Mouse (Mus musculus): ENCODE measurements at regions not wholly inside any gene's neighbourhood (a gene's known extent, or its start where the extent isn't known, plus 50 kb on each side); places are given as distances from the start of the nearest gene placed in this dataset.

GRCm38 (mm10) chr4:66622650-66623394 is 204.6 kb upstream of the Tlr4 start:
- no peak overlapping the region for H3K27ac ChIP-seq (replicated peaks)
- H3K4me2 ChIP-seq (replicated peaks): no peak overlapping the region
- no peaks in the 10 kb centered on the region for H3K9me3 ChIP-seq
- 78% methylated on average over 5 of the region's 5 CpGs for WGBS
- ATAC-seq (ENCODE audit: low FRiP score, low read depth): no peak
- no peaks in the 10 kb centered on the region for H3K36me3 ChIP-seq
- H3K27me3 ChIP-seq: no peaks in the 10 kb centered on the region
- no peak overlapping the region for H3K9ac ChIP-seq (replicated peaks)
- H3K4me3 ChIP-seq: no peak overlapping the region
- H3K4me1 ChIP-seq: no peaks in the 10 kb centered on the region

- H3K9me3 ChIP-seq: no peaks in the 10 kb centered on the region
- no peak overlapping the region for H3K27ac ChIP-seq (replicated peaks)
- H3K4me3 ChIP-seq: no peak overlapping the region
- 87% methylated on average over 2 of the region's 2 CpGs for WGBS
- H3K27me3 ChIP-seq: no peaks in the 10 kb centered on the region
- no peak overlapping the region for H3K9ac ChIP-seq (replicated peaks)
- no peak for ATAC-seq (ENCODE audit: low FRiP score, low read depth)
- no peak overlapping the region for H3K4me2 ChIP-seq (replicated peaks)
- no peaks in the 10 kb centered on the region for H3K4me1 ChIP-seq
- no peaks in the 10 kb centered on the region for H3K36me3 ChIP-seq
Measured at GRCm38 (mm10) chr4:66618811-66619440, 208.5 kb upstream of the Tlr4 start.

- H3K9me3 ChIP-seq: no peaks in the 10 kb centered on the region
- no peak overlapping the region for H3K4me3 ChIP-seq
- H3K27me3 ChIP-seq: no peaks in the 10 kb centered on the region
- no peak overlapping the region for H3K9ac ChIP-seq (replicated peaks)
- no peak overlapping the region for H3K27ac ChIP-seq (replicated peaks)
- no peak for ATAC-seq (ENCODE audit: low FRiP score, low read depth)
- no peaks in the 10 kb centered on the region for H3K4me1 ChIP-seq
- H3K36me3 ChIP-seq: no peaks in the 10 kb centered on the region
- WGBS: 88% methylated on average over 7 of the region's 7 CpGs
- no peak overlapping the region for H3K4me2 ChIP-seq (replicated peaks)
Measured at GRCm38 (mm10) chr4:66617743-66618736, 209.3 kb upstream of the Tlr4 start.

GRCm38 (mm10) chr4:66617101-66617500 is 210.3 kb upstream of the Tlr4 start:
- WGBS: 76% methylated on average over 4 of the region's 4 CpGs
- Histone ChIP-seq H3K4me1 (no peaks in the 10 kb centered on the region), H3K36me3 (no peaks in the 10 kb centered on the region), H3K9ac (replicated peaks) (no peak overlapping the region), H3K9me3 (no peaks in the 10 kb centered on the region), H3K4me2 (replicated peaks) (no peak overlapping the region), H3K4me3 (no peak overlapping the region), H3K27me3 (no peaks in the 10 kb centered on the region), H3K27ac (replicated peaks) (no peak overlapping the region)
- no peak for ATAC-seq (ENCODE audit: low FRiP score, low read depth)

- Histone ChIP-seq H3K4me1 (no peaks in the 10 kb centered on the region), H3K4me2 (replicated peaks) (no peak overlapping the region)
- no peak for ATAC-seq (ENCODE audit: low FRiP score, low read depth)
Measured at GRCm38 (mm10) chr4:66604849-66605248, 200.4 kb upstream of the Astn2 start.

GRCm38 (mm10) chr4:66598737-66599136 is 194.3 kb upstream of the Astn2 start:
- Histone ChIP-seq H3K9me3 (no peaks in the 10 kb centered on the region), H3K27ac (replicated peaks) (no peak overlapping the region), H3K4me1 (no peaks in the 10 kb centered on the region), H3K4me3 (no peak overlapping the region), H3K4me2 (replicated peaks) (no peak overlapping the region), H3K27me3 (no peaks in the 10 kb centered on the region), H3K9ac (replicated peaks) (no peak overlapping the region), H3K36me3 (no peaks in the 10 kb centered on the region)
- WGBS: 91% methylated on average over 1 of the region's 1 CpGs
- no peak for ATAC-seq (ENCODE audit: low FRiP score, low read depth)

More at GRCm38 (mm10) chr4:66604849-66605248, 200.4 kb upstream of the Astn2 start:
- no peak overlapping the region for H3K4me3 ChIP-seq
- no peaks in the 10 kb centered on the region for H3K27me3 ChIP-seq
- H3K9me3 ChIP-seq: no peaks in the 10 kb centered on the region
- no peaks in the 10 kb centered on the region for H3K36me3 ChIP-seq
- H3K27ac ChIP-seq (replicated peaks): no peak overlapping the region
- no peak overlapping the region for H3K9ac ChIP-seq (replicated peaks)

- peak; percentile 23; the same call in 1 of the 2 replicates for ATAC-seq (ENCODE audit: low FRiP score, low read depth)
Measured at GRCm38 (mm10) chr4:66586647-66587046, 182.2 kb upstream of the Astn2 start.

GRCm38 (mm10) chr4:66586166-66586565 is 181.8 kb upstream of the Astn2 start:
- WGBS: 6% methylated on average over 3 of the region's 3 CpGs
- Histone ChIP-seq H3K4me2 (replicated peaks) (no peak overlapping the region), H3K36me3 (no peaks in the 10 kb centered on the region)

More at GRCm38 (mm10) chr4:66586647-66587046, 182.2 kb upstream of the Astn2 start:
- Histone ChIP-seq H3K4me3 (no peak overlapping the region), H3K27me3 (no peaks in the 10 kb centered on the region), H3K36me3 (no peaks in the 10 kb centered on the region), H3K9ac (replicated peaks) (no peak overlapping the region), H3K9me3 (no peaks in the 10 kb centered on the region), H3K4me1 (0 out of 2 replicates have a peak, but pooled peaks cover 7% of the 10 kb centered on the region), H3K4me2 (replicated peaks) (no peak overlapping the region), H3K27ac (replicated peaks) (no peak overlapping the region)
- 48% methylated on average over 5 of the region's 5 CpGs for WGBS

GRCm38 (mm10) chr4:66556936-66557335 is 152.5 kb upstream of the Astn2 start:
- no peaks in the 10 kb centered on the region for H3K4me1 ChIP-seq
- no peak overlapping the region for H3K4me2 ChIP-seq (replicated peaks)
- no peaks in the 10 kb centered on the region for H3K36me3 ChIP-seq
- no peak for ATAC-seq (ENCODE audit: low FRiP score, low read depth)
- no peaks in the 10 kb centered on the region for H3K9me3 ChIP-seq
- no peak overlapping the region for H3K27ac ChIP-seq (replicated peaks)
- H3K4me3 ChIP-seq: no peak overlapping the region
- no peak overlapping the region for H3K9ac ChIP-seq (replicated peaks)
- no peaks in the 10 kb centered on the region for H3K27me3 ChIP-seq

More at GRCm38 (mm10) chr4:66586166-66586565, 181.8 kb upstream of the Astn2 start:
- ATAC-seq (ENCODE audit: low FRiP score, low read depth): peak; percentile 83
- H3K4me3 ChIP-seq: no peak overlapping the region
- H3K27me3 ChIP-seq: no peaks in the 10 kb centered on the region
- no peak overlapping the region for H3K9ac ChIP-seq (replicated peaks)
- no peak overlapping the region for H3K27ac ChIP-seq (replicated peaks)
- H3K9me3 ChIP-seq: no peaks in the 10 kb centered on the region
- 0 out of 2 replicates have a peak, but pooled peaks cover 7% of the 10 kb centered on the region for H3K4me1 ChIP-seq

- Histone ChIP-seq H3K9ac (replicated peaks) (no peak overlapping the region), H3K9me3 (no peaks in the 10 kb centered on the region), H3K36me3 (no peaks in the 10 kb centered on the region), H3K27ac (replicated peaks) (no peak overlapping the region), H3K4me2 (replicated peaks) (no peak overlapping the region), H3K4me3 (no peak overlapping the region), H3K4me1 (no peaks in the 10 kb centered on the region), H3K27me3 (no peaks in the 10 kb centered on the region)
- WGBS: 71% methylated on average over 3 of the region's 3 CpGs
- ATAC-seq (ENCODE audit: low FRiP score, low read depth): no peak
Measured at GRCm38 (mm10) chr4:66550306-66551104, 146.1 kb upstream of the Astn2 start.

- no peak overlapping the region for H3K4me2 ChIP-seq (replicated peaks)
- WGBS: 36% methylated on average over 4 of the region's 4 CpGs
- no peaks in the 10 kb centered on the region for H3K4me1 ChIP-seq
- no peak for ATAC-seq (ENCODE audit: low FRiP score, low read depth)
- no peak overlapping the region for H3K27ac ChIP-seq (replicated peaks)
- H3K9me3 ChIP-seq: no peaks in the 10 kb centered on the region
- no peak overlapping the region for H3K9ac ChIP-seq (replicated peaks)
- no peak overlapping the region for H3K4me3 ChIP-seq
- no peaks in the 10 kb centered on the region for H3K27me3 ChIP-seq
- H3K36me3 ChIP-seq: no peaks in the 10 kb centered on the region
Measured at GRCm38 (mm10) chr4:66542833-66543436, 138.5 kb upstream of the Astn2 start.

Measured in midbrain, embryonic 12.5 days (tissue).